Mouse (Mus musculus) myocyte (in vitro differentiated cells): ENCODE results near the gene Hes2. TPM values are rescaled to one million over a fixed set of nuclear protein-coding genes. Genes with fewer than 3 reads are reported as not detected.

Experiments used
- H3K27me3 ChIP-seq: one replicate; pipeline ENCODE4 v1.6.1; 2011; ENCODE audit not compliant: control insufficient read depth, insufficient read depth, insufficient read length
- H3K36me3 ChIP-seq: one replicate; pipeline ENCODE4 v1.6.1; 2011; ENCODE audit not compliant: control insufficient read depth, insufficient read depth
- H3K4me2 ChIP-seq: one replicate; pipeline ENCODE4 v1.6.1; 2011; ENCODE audit warnings: low read depth, control low read depth
- H3K4me3 ChIP-seq: one replicate; pipeline ENCODE4 v1.5.1; 2011; ENCODE audit warnings: mild to moderate bottlenecking, control low read depth, moderate library complexity
- H3K79me2 ChIP-seq: one replicate; pipeline ENCODE4 v1.6.1; 2011; ENCODE audit not compliant: control insufficient read depth, insufficient read depth
- H3ac ChIP-seq: one replicate; pipeline ENCODE4 v1.6.1; 2011; ENCODE audit not compliant: control insufficient read depth, insufficient read length
- CEBPB ChIP-seq: IDR thresholded peaks from 2 replicates; pipeline ENCODE4 v1.6.1; 2011; ENCODE audit warnings: mild to moderate bottlenecking, moderate library complexity; ENCODE audit not compliant: poor library complexity, insufficient read depth, severe bottlenecking
- E2F4 ChIP-seq: IDR thresholded peaks from one replicate; pipeline ENCODE4 v1.6.1; 2011; ENCODE audit warnings: mild to moderate bottlenecking, control low read depth, moderate library complexity; ENCODE audit not compliant: insufficient read depth
- MAX ChIP-seq: IDR thresholded peaks from one replicate; pipeline ENCODE4 v1.6.1; 2011; ENCODE audit warnings: low read depth, mild to moderate bottlenecking, control low read depth
- MYOD1 ChIP-seq, 3 experiments: IDR thresholded peaks; one replicate each; pipeline ENCODE4 v1.6.1; 2011; ENCODE audit warnings: control low read depth in 2 of 3, low read depth in 2 of 3, mild to moderate bottlenecking in 2 of 3, moderate library complexity in 1 of 3; ENCODE audit not compliant: insufficient read length in 2 of 3, control insufficient read depth in 1 of 3
- MYOG ChIP-seq, 3 experiments: IDR thresholded peaks; one replicate each; pipeline ENCODE4 v1.6.1; 2011; ENCODE audit warnings: control low read depth in 2 of 3, low read depth in 2 of 3, mild to moderate bottlenecking in 2 of 3; ENCODE audit not compliant: insufficient read length in 2 of 3, control insufficient read depth in 1 of 3, insufficient read depth in 1 of 3
- POLR2A ChIP-seq: IDR thresholded peaks from one replicate; pipeline ENCODE4 v1.6.1; 2011; ENCODE audit warnings: low read depth, mild to moderate bottlenecking, control low read depth, moderate library complexity; ENCODE audit not compliant: insufficient read length
- POLR2AphosphoS2 ChIP-seq: IDR thresholded peaks from one replicate; pipeline ENCODE4 v1.6.1; 2011; ENCODE audit warnings: low read depth, control low read depth; ENCODE audit not compliant: insufficient read length
- REST ChIP-seq: IDR thresholded peaks from one replicate; pipeline ENCODE4 v1.6.1; 2011; ENCODE audit warnings: mild to moderate bottlenecking, control low read depth, moderate library complexity; ENCODE audit not compliant: insufficient read depth, insufficient read length
- SRF ChIP-seq: IDR thresholded peaks from one replicate; pipeline ENCODE4 v1.6.1; 2011; ENCODE audit warnings: low read depth; ENCODE audit not compliant: control insufficient read depth, insufficient read length
- TCF12 ChIP-seq: IDR thresholded peaks from one replicate; pipeline ENCODE4 v1.6.1; 2011; ENCODE audit warnings: mild to moderate bottlenecking, control low read depth; ENCODE audit not compliant: poor library complexity, insufficient read depth, severe bottlenecking
- TCF3 ChIP-seq: IDR thresholded peaks from one replicate; pipeline ENCODE4 v1.6.1; 2011; ENCODE audit warnings: low read depth, control low read depth; ENCODE audit not compliant: insufficient read length
- USF1 ChIP-seq: IDR thresholded peaks from one replicate; pipeline ENCODE4 v1.6.1; 2011; ENCODE audit warnings: low read depth, mild to moderate bottlenecking, control low read depth, moderate library complexity
- polyA plus RNA-seq: library from polyadenylated mRNA; unstranded; fragments of >200 nt; fragmentation: generic; extraction: Trizol; gene quantifications from one replicate; pipeline ENCODE4 v1.2.1, GENCODE M21; 2012; ENCODE audit warnings: missing spikeins

Gene Hes2
- polyA plus RNA-seq, 1 experiment, result not detected

DNA sequence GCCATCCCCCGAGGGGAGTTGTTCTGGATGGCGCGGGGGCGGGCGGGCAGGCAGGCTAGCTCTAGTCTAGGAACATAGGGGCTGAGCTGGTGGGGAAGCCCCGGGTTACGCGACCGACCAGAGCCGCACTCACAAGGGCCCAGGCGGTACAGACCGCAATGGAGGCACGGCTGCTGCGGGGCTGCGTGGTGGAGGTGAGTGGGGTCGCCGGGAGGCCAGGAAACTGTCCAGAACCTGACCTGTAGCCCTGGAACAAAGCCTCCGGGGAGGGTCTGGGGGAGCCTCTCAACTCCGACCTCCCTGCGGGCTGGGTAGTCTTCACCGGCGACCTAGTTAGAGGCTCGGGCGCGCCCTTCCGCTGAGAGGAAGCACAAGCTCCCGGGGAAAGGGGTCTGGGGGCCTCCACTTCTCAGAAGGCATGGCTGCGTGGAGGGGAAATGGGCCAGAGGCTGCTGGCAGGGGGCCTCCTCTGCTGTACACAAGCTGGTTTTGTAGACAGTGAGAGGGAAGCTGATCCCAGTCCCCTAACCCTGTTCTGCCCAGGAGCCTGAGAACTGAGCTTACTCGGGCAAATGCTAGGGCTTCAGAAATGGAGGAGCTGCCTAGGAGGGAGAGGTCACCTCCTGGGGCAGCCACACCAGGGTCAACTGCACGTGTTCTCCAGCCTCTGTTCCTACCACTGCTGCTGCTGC is 42.6 kb upstream of the Hes2 start, which contains the start of gene Tnfrsf25:
Gene Tnfrsf25 (plus strand): TSS at position 14 of the 692 bp plus-strand sequence.
- Histone ChIP-seq H3K79me2 (no peaks in the 10 kb centered on the region), H3K36me3 (peaks cover 16% of the 10 kb centered on the region), H3ac (no peak within 1 kb of the TSS), H3K27me3 (no peaks in the 10 kb centered on the region), H3K4me2 (no peak within 1 kb of the TSS), H3K4me3 (no peak within 1 kb of the TSS)
- TF ChIP-seq CEBPB (no peak), POLR2AphosphoS2 (peak; percentile 66)

DNA sequence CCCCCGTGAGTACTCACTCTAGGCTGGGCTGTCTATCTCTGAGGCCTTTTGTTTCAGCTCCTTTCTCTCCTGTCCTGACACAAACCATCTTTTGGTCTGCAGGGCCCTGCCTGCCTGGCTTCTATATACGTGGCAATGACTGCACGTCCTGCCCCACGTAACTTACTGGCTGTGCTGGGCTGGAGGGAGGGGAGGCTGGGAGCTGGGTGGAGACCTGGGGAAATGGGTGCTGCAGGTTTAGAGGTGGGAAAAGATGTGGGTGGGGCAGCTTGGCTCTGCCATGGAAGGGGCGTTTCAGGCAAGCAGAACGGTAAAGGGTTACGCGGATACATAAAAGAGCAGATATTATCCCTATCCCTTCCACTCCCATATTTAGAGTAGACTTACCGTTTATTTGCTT is 41.1 kb upstream of the Hes2 start:
- Histone ChIP-seq H3K36me3 (peaks cover 9% of the 10 kb centered on the region), H3K27me3 (no peaks in the 10 kb centered on the region), H3K4me3 (no peak overlapping the region), H3K79me2 (no peaks in the 10 kb centered on the region), H3K4me2 (no peak overlapping the region), H3ac (no peak overlapping the region)
- TF ChIP-seq SRF (no peak), TCF3 (no peak), POLR2A (no peak), MAX (no peak), USF1 (no peak), E2F4 (no peak), REST (no peak), MYOD1 (IDR thresholded peaks at IDR 0.05; ENCODE audit: control insufficient read depth in 1 of 3, insufficient read length in 2 of 3, low read depth in 2 of 3) (no peak), CEBPB (no peak), TCF12 (no peak), MYOG (IDR thresholded peaks at IDR 0.05; ENCODE audit: control insufficient read depth in 1 of 3, insufficient read depth in 1 of 3, insufficient read length in 2 of 3, low read depth in 2 of 3) (no peak), POLR2AphosphoS2 (no peak)

GRCm38 (mm10) chr4:152119396-152120292 is 39.0 kb upstream of the Hes2 start:
- Histone ChIP-seq H3K27me3 (peaks cover 7% of the 10 kb centered on the region), H3ac (no peak overlapping the region), H3K4me3 (no peak overlapping the region), H3K36me3 (peaks cover 9% of the 10 kb centered on the region), H3K4me2 (no peak overlapping the region), H3K79me2 (no peaks in the 10 kb centered on the region)
- TF ChIP-seq REST, result no peak
- no peak for TF ChIP-seq E2F4
- TF ChIP-seq USF1, result no peak
- no peak for TF ChIP-seq TCF3
- no peak for TF ChIP-seq POLR2AphosphoS2
- TF ChIP-seq CEBPB, result no peak
- TF ChIP-seq MAX, result no peak
- no peak for TF ChIP-seq POLR2A
- TF ChIP-seq SRF, result no peak
- TF ChIP-seq MYOG (IDR thresholded peaks at IDR 0.05; ENCODE audit: control insufficient read depth in 1 of 3, insufficient read depth in 1 of 3, insufficient read length in 2 of 3, low read depth in 2 of 3), result no peak
- no peak for TF ChIP-seq MYOD1 (IDR thresholded peaks at IDR 0.05; ENCODE audit: control insufficient read depth in 1 of 3, insufficient read length in 2 of 3, low read depth in 2 of 3)
- TF ChIP-seq TCF12, result no peak

DNA sequence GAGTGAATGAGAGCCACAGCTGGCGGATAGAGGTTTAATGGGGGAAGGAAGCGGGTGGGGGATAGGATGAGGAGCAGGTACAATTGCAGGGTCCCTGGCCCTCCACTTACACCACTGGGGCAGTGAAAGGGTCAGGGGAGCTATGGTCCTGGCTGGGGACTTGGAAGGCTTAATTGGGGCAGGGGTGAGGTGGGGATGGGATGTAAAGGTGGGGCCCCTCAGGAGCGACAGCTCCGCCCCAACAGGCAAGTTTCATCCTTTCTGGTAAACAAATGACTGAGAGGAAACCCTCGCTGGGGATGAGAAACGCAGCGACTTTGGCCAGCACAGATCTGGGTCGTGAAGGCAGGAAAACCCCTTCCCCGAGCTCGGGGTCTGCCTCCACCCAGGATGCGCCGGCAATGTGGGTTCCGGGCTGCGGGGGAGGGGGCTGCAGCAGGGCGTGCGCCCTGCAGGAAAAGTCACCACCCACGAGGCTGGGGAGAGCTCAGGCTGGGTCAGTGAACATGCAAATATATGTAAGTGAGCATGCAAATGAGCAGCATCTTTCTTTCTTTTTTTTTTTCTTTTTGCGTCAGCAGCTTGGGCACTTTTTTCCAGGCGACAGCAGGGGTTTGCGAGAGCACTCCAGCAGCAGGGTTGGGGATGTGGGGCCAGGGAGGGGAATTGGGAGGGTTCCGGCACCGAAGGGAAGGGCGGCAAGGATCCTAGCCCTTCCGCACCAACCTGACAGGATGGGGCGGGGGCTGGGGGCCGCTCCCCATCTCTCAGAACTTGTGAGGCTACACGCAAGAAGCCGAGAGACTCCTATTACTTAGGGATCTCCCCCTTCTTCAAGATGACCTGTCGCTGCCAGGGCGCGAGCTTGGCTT is 38.1 kb upstream of the Hes2 start:
- peaks cover 16% of the 10 kb centered on the region for H3K27me3 ChIP-seq
- no peak overlapping the region for H3ac ChIP-seq
- H3K36me3 ChIP-seq, result peaks cover 4% of the 10 kb centered on the region
- TF ChIP-seq SRF (no peak), POLR2AphosphoS2 (peak; percentile 35)
- no peaks in the 10 kb centered on the region for H3K79me2 ChIP-seq
- no peak overlapping the region for H3K4me2 ChIP-seq
- H3K4me3 ChIP-seq, result no peak overlapping the region
